Mouse (Mus musculus): ENCODE measurements around the gene Pacrg.

Pacrg gene

DNA sequence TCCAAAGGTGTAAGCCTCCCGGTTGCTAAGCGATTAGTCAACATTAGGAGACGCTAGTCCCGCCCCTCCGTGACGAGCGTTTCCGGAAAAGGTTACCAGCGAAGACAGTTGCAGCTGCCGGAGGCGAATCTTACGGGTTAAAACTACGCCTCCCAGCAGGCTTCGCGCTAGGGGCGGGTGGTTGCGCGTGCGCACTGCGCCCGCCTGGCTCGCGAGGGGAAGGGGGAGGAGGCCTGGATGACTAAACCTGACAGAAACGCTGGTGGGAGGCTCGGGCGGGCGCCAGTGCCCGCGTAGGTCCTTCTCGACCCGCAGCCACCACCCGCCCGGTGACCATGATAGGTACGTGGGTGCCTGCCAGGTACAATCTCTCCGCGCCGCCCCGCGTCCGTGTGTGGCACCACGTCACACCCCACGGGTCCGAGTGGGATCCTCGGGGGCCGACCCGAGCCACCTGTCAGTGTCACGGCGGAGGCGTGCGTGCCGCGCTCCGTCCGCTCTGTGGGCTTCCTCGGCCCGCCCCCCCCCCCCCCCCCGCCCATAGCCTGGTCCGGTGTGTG lies at the start of gene Pacrg, which contains the start of gene Prkn:
Pacrg (minus strand) TSS at position 164 of the 560 bp plus-strand sequence.
Prkn (plus strand) TSS at position 237 of the 560 bp plus-strand sequence.
- peak; percentile 99 for DNase-seq (ENCODE audit: inconsistent ontology term)

DNA sequence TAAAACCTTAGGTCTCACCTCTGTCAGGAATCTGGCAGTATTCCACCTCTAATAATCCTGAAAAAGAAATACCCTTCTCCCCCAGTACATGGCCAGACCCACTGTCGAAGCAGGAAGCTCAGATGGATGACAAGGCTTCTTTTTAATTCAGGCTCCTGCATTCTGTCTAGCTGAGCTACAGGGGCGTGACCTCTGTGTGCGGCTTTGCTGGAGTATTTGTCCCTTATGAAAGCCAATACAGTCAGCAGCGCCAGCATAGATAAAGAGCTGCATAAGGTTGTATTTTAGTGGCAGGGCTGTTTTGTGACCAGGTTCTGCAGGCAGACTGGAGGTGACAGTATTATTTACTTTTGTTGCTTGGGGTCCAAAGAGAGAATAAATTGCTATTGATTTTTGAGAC lies 47.8 kb upstream of the Pacrg start:
- DNase-seq (ENCODE audit: inconsistent ontology term) = no peak

GRCm38 (mm10) chr17:10882260-10882659 lies 42.1 kb upstream of the Pacrg start:
- no peak for DNase-seq (ENCODE audit: inconsistent ontology term)

GRCm38 (mm10) chr17:10878986-10879385 lies 38.9 kb upstream of the Pacrg start:
- no peak for DNase-seq (ENCODE audit: inconsistent ontology term)

DNA sequence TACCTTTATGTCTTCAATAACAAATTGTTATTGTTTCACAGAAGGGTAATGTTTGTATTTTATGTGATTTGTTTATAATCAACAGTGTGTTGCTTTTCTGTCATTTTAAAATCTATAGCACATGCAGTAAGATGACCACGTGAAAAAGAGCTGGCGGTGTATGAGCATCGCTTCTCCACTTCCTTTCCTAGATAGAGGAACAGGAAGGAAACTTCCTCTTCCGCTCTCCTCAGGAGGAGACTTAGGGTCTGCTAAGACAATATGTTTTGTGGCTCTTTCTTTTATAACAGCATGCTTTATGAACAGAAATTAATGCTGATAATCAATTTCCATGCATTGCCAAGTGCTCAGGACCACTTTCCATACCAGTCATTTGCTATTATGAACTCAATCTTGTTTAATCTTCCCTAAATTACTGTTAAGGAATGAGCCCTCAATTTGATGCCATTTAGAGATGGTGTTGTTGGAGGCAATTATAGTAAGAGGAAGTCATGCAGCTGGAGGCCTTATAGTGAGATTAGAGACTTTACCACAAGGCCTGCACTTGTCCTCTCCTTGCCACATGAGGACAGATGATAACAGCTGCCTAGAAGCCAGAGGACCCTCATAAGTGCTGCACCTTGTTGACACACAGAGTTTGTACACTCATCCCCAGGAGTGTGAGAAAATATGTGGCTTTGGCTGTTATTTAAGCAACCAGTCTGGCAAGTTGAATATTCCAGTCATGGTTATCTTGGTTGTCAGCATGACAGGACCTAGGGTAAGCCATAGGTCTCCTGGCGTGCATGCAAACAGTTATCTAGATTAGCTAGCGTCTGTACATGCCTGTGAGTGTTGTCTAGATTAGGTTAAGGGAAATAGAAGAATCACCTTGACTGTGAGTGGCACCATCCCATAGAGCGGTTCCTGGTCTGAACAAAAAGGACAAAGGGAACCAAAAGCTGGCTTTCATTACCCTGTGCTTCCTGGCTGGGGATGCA lies 34.4 kb upstream of the Pacrg start:
- no peak for DNase-seq (ENCODE audit: inconsistent ontology term)

- DNase-seq (ENCODE audit: inconsistent ontology term) = no peak
Measured at GRCm38 (mm10) chr17:10854207-10854606, 14.1 kb upstream of the Pacrg start.

DNA sequence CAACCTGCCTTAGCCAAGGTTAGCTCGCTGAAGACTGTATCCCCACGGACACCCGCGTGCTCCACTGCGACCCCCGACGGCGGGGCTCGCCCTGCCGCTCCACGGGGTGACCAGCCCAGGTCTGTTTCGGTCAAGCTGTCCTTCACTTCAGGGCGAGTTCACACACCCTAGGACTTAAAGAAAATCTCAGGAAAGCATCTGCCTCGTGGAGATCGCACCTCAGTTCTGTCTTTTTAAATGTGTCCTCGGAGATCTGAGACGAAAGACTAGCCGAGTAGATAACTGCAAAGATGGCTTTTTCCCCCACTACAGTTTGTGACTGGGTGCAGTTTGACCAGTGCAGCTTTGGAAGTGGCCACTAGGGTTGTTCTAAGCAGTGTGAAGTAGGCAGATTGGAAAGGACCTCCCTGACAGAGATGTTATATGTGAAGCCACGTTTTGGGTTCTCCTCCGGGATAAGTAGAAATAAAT lies 655 bp upstream of the Pacrg start:
- DNase-seq (ENCODE audit: inconsistent ontology term) = peak; percentile 65

DNA sequence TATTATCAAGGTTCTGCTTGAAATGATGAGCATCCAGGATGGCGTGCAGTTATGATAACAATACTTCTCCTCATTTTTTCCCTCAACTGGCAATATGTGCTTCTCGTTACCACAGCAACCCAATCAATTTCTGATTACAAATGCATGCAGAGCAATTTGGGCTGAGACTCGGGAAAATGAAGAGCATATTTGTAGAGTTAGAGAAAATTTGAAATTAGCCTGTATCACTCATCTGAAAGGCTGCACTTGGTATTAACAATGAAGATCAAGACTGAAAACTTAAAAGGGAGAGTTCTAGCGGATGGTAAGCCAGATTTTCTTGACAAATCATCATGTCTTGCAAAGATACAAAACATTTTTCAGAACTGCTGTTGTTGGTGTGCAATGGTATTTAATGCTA lies 21.1 kb downstream of the Pacrg start:
- DNase-seq (ENCODE audit: inconsistent ontology term) = no peak

DNA sequence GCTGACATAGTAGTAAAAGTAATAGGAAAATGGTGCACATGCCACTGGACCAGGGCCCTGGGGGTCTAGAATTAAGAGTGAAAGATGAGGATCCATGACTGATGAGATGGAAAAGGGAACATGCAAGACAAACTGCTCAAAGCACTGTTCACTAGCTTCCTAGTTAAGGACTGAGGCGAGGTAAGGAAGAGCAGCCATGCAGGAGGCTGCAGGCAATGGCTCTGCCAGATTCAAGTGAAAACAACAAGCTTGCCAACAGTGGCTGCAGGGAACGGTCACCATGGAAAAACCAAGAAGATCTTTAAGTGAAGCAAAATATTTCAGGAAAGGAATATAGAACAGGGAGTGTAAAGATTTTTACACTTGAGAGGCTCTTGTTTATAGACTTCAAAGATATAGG lies 31.5 kb downstream of the Pacrg start:
- DNase-seq (ENCODE audit: inconsistent ontology term) = no peak

DNA sequence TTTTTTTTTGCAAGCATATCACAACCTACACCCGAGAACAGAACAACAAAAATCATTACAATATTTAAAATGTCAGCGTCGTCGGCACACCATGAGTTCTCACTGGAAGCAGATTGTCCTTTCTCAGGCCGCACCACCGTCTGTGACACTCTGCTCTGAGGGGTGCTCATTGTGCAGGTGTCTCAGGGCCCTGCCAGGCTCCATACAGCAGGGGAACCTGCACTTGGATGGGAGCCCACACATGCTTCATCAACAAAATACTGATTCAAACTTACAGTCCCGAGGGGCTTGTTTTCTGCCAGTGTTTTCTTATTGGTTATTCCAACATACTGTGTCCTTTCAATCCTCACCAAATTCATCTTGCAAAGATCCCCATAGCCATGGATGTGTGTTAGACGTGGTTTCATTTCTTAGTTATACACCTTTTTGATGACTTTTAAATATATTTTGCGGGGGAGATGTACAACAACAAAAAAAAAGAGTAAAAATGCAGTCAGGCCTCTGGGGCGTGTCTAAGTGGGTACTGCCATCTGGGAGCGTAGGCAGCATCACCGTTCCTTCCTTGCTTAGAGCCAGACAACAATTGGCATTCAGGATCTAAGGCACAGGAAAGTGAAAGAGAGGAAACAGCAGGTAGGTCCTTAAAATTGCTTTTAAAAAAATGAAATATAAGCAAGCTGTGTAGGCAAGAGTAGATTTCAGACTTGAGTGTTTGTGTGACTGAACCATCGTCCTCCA lies 32.7 kb downstream of the Pacrg start:
- DNase-seq (ENCODE audit: inconsistent ontology term) = no peak

DNA sequence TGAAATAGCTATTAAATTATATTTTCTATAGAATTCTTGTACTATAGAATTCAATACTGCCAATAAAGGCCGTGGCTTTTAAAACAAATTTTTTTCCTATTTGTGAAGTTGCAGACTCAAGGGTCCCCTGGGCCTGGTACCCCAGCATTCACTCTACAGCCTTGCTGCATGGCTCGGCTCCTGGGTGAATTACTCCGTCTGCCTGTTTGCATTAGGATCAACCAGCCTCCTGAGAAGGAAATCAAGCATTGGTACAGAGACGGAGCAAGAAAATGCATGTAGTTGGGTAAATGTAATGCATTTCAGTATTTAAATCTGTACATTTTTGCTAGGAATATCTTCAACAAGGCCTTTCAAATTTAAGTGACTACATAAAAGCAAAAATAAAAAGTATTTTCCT lies 33.4 kb downstream of the Pacrg start:
- DNase-seq (ENCODE audit: inconsistent ontology term) = no peak

DNA sequence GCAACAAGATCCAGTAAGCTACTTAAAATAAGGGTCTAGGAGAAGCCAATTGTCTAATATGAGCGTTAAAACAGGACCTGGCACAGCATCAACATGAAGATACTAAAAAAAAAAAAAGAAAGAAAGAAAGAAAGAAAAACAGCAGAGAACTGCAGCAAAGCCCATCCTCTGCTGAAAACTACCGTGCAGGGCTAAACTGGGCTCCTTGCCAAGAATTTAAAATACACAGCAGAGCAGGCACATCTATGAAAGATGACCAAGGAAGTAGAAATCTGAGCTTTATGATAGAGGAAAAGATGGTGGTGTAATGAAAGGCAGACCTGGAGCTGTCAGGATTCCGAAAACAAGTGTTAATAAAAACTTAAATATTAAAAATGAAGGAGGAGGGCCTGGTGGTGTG lies 48.5 kb downstream of the Pacrg start:
- DNase-seq (ENCODE audit: inconsistent ontology term) = no peak

- DNase-seq (ENCODE audit: inconsistent ontology term) = peak; percentile 80
Measured at GRCm38 (mm10) chr17:10784401-10784920, 55.6 kb downstream of the Pacrg start.

DNA sequence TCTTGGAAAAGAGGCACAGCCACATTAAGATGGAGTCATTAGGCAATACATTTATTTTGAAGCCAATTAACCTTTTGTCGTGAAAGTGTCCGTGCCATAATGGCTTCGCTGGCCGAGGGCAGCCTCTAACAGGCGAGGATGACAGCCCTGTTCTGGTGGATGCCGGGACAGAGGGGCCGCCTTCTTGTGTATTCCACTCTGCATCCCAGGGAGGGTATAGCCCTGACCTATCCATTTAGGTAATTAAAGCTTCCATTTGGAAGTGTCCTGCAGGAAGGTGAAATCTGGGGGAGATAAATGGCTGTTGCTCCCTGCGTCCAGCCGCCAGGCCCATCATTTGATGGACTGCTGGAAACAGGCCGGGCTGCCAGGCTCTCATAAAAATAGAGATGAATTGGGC lies 63.6 kb downstream of the Pacrg start:
- no peak for DNase-seq (ENCODE audit: inconsistent ontology term)

DNA sequence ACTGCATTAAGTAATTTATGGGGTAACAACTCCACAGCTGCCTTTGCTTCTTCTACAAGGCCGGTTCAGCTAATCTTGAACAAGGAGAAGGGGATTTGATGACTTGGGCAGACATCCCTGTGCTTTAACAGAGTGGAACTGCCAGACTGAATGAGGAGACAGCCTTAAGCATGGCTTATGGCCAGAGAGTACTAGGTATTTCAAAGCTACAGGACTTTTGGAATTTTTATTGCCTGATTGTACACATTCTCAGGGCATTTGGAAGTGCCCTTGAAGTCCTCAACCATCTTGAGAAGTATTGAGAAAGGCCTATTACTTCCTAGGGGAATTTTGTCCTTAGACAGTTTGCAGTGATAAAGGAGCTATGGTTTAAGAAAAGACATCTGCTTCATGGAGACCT lies 65.6 kb downstream of the Pacrg start:
- DNase-seq (ENCODE audit: inconsistent ontology term) = no peak

DNA sequence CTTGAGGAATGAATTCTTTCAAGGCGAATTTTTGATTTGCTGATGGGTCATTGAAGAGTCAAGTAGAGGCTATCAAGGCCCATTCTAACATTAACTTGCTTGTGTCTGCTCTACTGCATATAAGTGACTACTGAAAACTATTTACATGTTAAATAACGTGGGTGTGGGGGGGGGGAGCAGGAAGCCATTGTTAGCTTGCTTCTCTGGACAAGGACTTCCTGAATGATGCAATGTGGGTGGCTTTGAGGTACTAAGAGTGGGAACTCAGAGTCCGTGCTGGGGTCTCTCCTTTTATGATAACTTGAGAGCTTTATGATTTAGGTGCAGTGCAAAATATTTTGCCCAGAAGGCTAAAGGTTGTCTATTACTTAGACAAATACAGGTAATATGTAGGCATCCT lies 67.9 kb downstream of the Pacrg start:
- no peak for DNase-seq (ENCODE audit: inconsistent ontology term)

DNA sequence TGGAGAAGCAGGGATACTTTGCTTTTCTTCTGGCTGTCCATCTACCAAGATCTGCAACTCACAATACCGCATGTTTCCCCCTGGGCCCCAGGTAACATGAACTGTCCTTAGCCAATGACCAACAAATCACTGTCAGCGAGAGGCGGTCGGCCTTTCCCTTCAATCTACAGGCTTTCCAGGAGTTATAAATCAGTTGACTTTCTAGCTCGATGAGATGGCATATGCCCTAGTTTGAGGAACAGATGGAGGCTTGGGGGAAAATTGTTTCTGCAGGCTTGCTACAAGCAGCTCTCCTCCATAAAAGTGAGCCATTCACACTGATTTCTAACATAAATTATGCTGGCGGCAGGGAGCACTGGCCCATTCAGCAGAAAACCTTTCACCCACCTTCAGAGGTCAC lies 70.2 kb downstream of the Pacrg start:
- DNase-seq (ENCODE audit: inconsistent ontology term) = no peak

DNA sequence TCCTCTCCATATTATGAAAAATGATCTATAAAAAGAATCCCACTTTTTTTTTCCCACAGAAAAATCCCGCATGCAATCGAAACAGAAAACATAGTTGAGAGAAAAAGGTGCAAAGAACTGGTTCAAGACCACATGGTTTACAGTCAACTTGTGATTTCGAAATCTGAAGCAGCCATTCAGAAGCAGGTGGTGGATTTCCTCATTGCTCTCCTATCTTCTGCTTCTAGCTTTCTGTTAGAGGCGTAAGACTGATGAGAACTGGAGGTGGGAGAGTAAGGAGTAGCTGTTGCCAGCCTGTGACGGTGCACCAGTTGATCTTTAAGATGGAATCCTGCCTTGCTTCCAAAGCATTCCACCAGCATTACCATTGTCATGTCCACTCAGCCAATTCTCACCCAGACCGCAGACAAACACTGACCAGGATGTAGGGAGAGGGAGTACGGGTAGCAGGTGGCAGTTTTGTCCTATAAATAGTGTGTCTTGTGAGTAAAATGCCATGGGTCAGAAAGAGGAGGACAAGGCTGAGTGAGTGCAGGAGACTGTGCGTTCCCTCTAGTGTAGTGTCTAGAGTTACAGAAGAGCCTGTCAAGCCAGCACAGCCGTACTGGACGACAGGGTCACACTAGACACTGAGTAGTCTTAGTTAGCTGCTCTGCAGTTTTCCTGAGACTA lies 73.2 kb downstream of the Pacrg start:
- no peak for DNase-seq (ENCODE audit: inconsistent ontology term)

DNA sequence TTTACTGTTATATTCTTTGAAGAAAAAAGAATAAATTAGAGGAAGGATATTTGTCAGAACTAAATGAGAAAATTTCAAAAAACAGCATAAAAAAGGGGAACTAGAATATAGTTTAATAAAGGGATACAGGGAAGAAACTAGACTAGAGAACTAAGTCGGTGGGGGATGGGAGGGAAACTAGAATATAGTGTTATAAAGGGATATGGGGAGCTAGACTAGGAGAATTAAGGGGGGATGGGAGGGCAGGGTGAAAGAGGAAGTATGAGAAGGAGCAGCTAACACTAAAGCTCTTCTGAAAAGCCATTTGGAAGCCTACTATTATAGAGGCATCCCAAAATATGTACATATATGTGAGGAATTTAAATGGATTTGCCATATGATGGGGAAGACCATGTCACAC lies 75.8 kb downstream of the Pacrg start:
- DNase-seq (ENCODE audit: inconsistent ontology term) = no peak

- no peak for DNase-seq (ENCODE audit: inconsistent ontology term)
Measured at GRCm38 (mm10) chr17:10757455-10757854, 82.7 kb downstream of the Pacrg start.

DNA sequence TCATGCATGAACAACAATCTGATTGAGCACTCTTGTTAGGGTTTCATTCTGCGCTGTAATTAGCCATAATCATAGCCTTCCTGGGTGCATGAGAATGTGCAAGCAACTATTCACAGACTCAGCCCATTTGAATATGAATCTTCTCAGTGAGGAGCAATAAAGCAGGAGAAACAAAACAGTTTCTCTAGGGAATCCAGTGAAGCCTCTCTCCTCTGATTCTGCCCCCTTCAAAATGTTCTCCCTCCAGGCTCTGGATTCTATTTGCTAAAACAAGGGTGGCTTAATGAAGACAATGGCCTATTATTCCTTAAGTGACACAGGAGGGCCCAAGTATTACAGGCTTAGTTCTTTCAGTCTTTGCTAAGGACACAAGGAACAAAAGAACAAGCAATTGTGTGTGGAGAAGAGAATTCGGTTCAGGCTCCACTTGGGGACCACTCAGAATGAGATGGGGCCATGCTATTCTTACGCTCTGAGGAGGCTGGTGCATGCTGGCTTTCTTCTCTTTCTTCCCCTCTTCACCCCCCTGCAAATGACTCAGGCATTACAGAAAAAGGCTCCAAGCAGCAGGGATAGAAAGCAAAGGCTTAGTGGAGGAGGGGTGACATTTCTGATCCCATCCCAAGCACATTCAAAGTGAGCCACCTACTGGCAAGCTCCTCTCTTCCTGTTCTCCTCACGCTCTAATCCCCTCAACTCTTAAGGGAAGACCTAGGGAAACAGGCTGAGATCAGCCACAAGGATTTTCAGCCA lies 95.2 kb downstream of the Pacrg start:
- peak; percentile 86 for DNase-seq (ENCODE audit: inconsistent ontology term)

All from Muller cell, postnatal 12 days (primary cell).